Mouse (Mus musculus) C2C12 (cell line): ENCODE data around the gene Fbrsl1. TPM values are rescaled to one million over a fixed set of nuclear protein-coding genes. Genes with fewer than 3 reads are reported as not detected.

Experiments used
- H3K27me3 ChIP-seq: one replicate; pipeline ENCODE4 v1.6.1; 2011; ENCODE audit not compliant: control insufficient read depth, insufficient read depth, insufficient read length
- H3K36me3 ChIP-seq: one replicate; pipeline ENCODE4 v1.6.1; 2011; ENCODE audit not compliant: control insufficient read depth, insufficient read depth
- H3K4me3 ChIP-seq: one replicate; pipeline ENCODE4 v1.5.1; 2011; ENCODE audit warnings: mild to moderate bottlenecking, control low read depth; ENCODE audit not compliant: poor library complexity, insufficient read depth, severe bottlenecking
- H3K79me2 ChIP-seq: one replicate; pipeline ENCODE4 v1.6.1; 2011; ENCODE audit not compliant: control insufficient read depth, insufficient read depth
- H3K79me3 ChIP-seq: one replicate; pipeline ENCODE4 v1.6.1; 2011; ENCODE audit warnings: low read depth, control low read depth
- H3ac ChIP-seq: one replicate; pipeline ENCODE3; 2011; ENCODE audit warnings: low read depth; ENCODE audit not compliant: control insufficient read depth, insufficient read length
- CEBPB ChIP-seq: IDR thresholded peaks from one replicate; pipeline ENCODE4 v1.6.1; 2011; ENCODE audit warnings: low read depth, mild to moderate bottlenecking, control low read depth, moderate library complexity
- CTCF ChIP-seq: IDR thresholded peaks from one replicate; pipeline ENCODE4 v1.5.1; 2011; ENCODE audit not compliant: control insufficient read depth, insufficient read depth, insufficient read length
- FOSL1 ChIP-seq: IDR thresholded peaks from one replicate; pipeline ENCODE4 v1.8.0; 2011; ENCODE audit warnings: mild to moderate bottlenecking, low read length; ENCODE audit not compliant: poor library complexity, insufficient read depth, severe bottlenecking
- MAX ChIP-seq: IDR thresholded peaks from one replicate; pipeline ENCODE4 v1.6.1; 2011; ENCODE audit warnings: mild to moderate bottlenecking, control low read depth
- MYOD1 ChIP-seq: IDR thresholded peaks from one replicate; pipeline ENCODE4 v1.6.1; 2011; ENCODE audit warnings: low read depth; ENCODE audit not compliant: control insufficient read depth, insufficient read length
- MYOG ChIP-seq: IDR thresholded peaks from one replicate; pipeline ENCODE4 v1.6.1; 2011; ENCODE audit not compliant: control insufficient read depth, insufficient read length; ENCODE audit errors: extremely low read depth
- USF1 ChIP-seq: IDR thresholded peaks from one replicate; pipeline ENCODE4 v1.6.1; 2011; ENCODE audit warnings: low read depth, mild to moderate bottlenecking, control low read depth, moderate library complexity
- polyA plus RNA-seq: library from polyadenylated mRNA; unstranded; fragments of >200 nt; fragmentation: generic; extraction: Trizol; gene quantifications from one replicate; pipeline ENCODE4 v1.2.1, GENCODE M21; 2012; ENCODE audit warnings: missing spikeins

Fbrsl1 gene
- polyA plus RNA-seq, 1 experiment = 17.6 TPM

DNA sequence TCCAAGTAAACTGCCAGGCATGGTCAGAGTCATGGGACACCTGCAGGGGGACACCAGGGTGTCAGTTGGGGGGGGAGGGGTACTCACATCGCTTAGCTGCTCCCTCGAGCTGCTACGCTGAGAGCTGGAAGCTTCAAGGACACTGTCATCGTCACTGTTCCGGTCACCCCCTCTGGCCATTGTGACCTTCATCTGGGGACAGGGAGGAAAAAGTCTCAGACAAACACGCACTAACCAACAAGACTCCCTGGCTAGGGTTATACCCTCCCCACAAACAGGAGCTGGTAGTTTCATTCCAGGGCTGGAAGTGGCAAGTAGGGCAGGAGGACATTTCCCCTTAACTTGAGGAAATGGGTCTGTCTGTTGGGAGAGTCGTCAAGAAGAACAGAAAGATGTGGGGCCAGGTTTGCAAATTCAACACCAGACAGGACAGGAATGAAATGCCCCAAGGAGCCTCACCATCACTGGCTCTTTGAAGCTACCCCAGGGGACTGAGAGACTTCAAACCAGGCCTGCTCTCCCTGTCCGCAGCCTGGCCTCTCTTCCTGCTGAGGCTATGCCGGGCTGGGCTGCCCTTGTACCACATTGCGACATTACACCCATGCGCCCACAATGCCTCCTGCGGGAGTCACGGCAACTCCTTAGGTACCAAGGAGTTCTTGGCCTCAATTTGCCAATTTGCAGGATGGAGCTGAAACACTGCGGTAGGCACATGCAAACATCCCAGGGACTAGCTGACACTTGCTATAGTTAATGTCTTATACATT lies 30.4 kb downstream of the Fbrsl1 start:
- Histone ChIP-seq H3K4me3 (no peak overlapping the region), H3K79me2 (no peaks in the 10 kb centered on the region), H3K27me3 (no peaks in the 10 kb centered on the region), H3K36me3 (no peaks in the 10 kb centered on the region), H3ac (no peak overlapping the region), H3K79me3 (no peaks in the 10 kb centered on the region)
- TF ChIP-seq CEBPB = no peak
- no peak for TF ChIP-seq CTCF
- no peak for TF ChIP-seq USF1
- no peak for TF ChIP-seq MYOG
- TF ChIP-seq MYOD1 = no peak
- no peak for TF ChIP-seq FOSL1
- TF ChIP-seq MAX = no peak

GRCm38 (mm10) chr5:110416825-110417401 lies 31.4 kb downstream of the Fbrsl1 start:
- Histone ChIP-seq H3ac (no peak overlapping the region), H3K4me3 (no peak overlapping the region)

GRCm38 (mm10) chr5:110415806-110416700 lies 32.2 kb downstream of the Fbrsl1 start:
- Histone ChIP-seq H3ac (no peak overlapping the region), H3K27me3 (no peaks in the 10 kb centered on the region), H3K36me3 (no peaks in the 10 kb centered on the region), H3K4me3 (no peak overlapping the region), H3K79me2 (no peaks in the 10 kb centered on the region), H3K79me3 (no peaks in the 10 kb centered on the region)
- TF ChIP-seq CTCF = no peak
- no peak for TF ChIP-seq MYOG
- no peak for TF ChIP-seq FOSL1
- no peak for TF ChIP-seq CEBPB
- no peak for TF ChIP-seq MAX
- no peak for TF ChIP-seq MYOD1
- TF ChIP-seq USF1 = no peak

More at GRCm38 (mm10) chr5:110416825-110417401, 31.4 kb downstream of the Fbrsl1 start:
- H3K36me3 ChIP-seq = no peaks in the 10 kb centered on the region
- H3K79me3 ChIP-seq = no peaks in the 10 kb centered on the region
- TF ChIP-seq MAX = no peak
- H3K27me3 ChIP-seq = no peaks in the 10 kb centered on the region
- H3K79me2 ChIP-seq = no peaks in the 10 kb centered on the region

- Histone ChIP-seq H3ac (no peak overlapping the region), H3K79me2 (no peaks in the 10 kb centered on the region), H3K36me3 (no peaks in the 10 kb centered on the region), H3K79me3 (no peaks in the 10 kb centered on the region), H3K27me3 (no peaks in the 10 kb centered on the region), H3K4me3 (no peak overlapping the region)
- TF ChIP-seq MYOD1 = no peak
Observed at GRCm38 (mm10) chr5:110415022-110415421, 33.3 kb downstream of the Fbrsl1 start.

GRCm38 (mm10) chr5:110413018-110413417 lies 35.3 kb downstream of the Fbrsl1 start:
- Histone ChIP-seq H3K36me3 (no peaks in the 10 kb centered on the region), H3K79me3 (no peaks in the 10 kb centered on the region), H3K79me2 (no peaks in the 10 kb centered on the region), H3K27me3 (no peaks in the 10 kb centered on the region), H3ac (no peak overlapping the region), H3K4me3 (no peak overlapping the region)
- TF ChIP-seq FOSL1 = no peak
- no peak for TF ChIP-seq USF1
- TF ChIP-seq CEBPB = no peak
- no peak for TF ChIP-seq CTCF
- TF ChIP-seq MYOD1 = no peak
- no peak for TF ChIP-seq MAX
- no peak for TF ChIP-seq MYOG

DNA sequence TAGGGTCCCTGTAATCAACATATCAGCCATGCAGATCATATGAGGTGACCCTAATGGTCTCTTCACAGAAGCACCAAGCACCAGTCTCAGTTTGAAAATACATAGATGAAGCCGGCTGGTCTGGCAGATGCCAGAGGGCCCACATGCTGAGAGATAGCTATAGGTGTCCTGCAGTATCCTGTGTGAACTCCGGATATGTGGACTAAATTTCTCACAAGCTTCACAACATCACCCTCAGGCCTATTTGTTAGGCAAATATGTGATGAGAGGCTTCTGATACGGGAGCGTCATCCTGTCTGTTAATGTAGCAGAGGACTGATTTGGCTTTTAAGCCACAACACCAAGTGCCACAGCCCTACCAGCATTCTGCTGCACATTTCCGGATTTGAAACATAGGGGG lies 37.9 kb downstream of the Fbrsl1 start:
- H3K79me3 ChIP-seq = no peaks in the 10 kb centered on the region
- no peaks in the 10 kb centered on the region for H3K36me3 ChIP-seq
- no peaks in the 10 kb centered on the region for H3K27me3 ChIP-seq
- H3K79me2 ChIP-seq = no peaks in the 10 kb centered on the region
- TF ChIP-seq MYOG = no peak
- no peak for TF ChIP-seq CEBPB
- no peak overlapping the region for H3K4me3 ChIP-seq
- H3ac ChIP-seq = no peak overlapping the region
